Mouse (Mus musculus) testis, postnatal 14 days (tissue): ENCODE measurements around the gene Klf6.
A peak's percentile ranks its signal among the peaks of the same experiment; 100 is the strongest.

Experiments
- DNase-seq: peaks from one replicate; pipeline ENCODE4 v3.0.0; 2021; ENCODE audit warnings: low spot score

Klf6 gene

DNA sequence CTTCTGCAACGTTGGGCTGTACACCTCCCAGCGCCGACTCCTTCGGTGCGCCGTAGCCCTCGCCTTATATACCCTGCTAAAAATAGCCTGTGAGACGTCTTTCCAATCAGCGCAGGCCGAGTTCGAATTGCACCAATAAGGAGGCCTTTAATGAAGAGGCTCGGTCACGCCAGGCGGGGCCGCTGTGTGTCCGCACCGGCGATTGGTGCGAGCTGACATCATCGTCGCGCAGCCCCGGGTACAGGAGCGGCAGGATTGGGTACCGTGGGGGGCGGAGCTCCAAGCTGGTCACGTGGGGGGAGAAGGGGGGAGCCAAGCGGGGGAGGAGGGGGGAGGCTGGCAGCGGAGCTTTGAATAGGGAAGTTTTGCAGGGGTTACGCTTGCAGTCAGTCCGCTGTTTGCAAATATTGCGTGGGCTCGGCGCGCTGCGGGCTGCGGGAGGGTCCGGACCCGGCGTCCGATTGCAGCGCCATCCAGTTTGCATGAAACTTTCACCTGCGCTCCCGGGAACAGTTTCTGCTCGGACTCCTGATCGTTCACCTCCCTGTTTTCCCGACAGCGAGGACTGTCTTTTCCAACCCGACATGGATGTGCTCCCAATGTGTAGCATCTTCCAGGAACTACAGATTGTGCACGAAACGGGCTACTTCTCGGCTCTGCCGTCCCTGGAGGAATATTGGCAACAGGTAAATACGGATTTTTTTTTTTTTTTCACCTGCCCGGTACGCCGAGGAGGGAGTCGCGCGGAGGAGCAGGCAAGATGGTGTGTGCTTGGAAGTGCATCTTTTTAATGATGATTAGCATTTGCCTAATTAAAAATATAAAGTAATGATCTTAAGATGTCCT, at the start of gene Klf6:
Gene Klf6 (plus strand): TSS at position 326 of the 846 bp plus-strand sequence.
- DNase-seq: peak; percentile 99

DNA sequence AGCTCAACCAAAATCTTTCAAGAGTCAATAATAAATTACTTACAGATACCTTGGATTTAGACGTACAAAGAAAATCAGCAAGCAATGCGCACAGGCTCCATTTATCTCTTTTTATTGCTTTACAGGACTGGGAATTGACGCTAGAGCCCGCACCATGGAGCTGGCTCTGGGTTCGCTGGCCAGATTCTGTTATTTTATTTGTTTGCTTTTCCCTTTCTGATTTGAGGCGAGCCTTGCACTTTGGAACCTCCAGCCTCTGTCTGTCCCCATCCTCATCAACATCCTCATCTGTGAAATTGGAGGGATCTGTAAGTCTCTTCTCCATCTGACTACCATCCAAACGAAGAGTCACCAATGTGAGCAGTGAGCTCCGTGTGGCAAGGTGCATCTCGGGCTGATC, 47.8 kb upstream of the Klf6 start:
- no peak for DNase-seq

GRCm38 (mm10) chr13:5817250-5817649, 44.0 kb upstream of the Klf6 start:
- no peak for DNase-seq

- no peak for DNase-seq
Observed at GRCm38 (mm10) chr13:5819173-5819572, 42.1 kb upstream of the Klf6 start.

DNA sequence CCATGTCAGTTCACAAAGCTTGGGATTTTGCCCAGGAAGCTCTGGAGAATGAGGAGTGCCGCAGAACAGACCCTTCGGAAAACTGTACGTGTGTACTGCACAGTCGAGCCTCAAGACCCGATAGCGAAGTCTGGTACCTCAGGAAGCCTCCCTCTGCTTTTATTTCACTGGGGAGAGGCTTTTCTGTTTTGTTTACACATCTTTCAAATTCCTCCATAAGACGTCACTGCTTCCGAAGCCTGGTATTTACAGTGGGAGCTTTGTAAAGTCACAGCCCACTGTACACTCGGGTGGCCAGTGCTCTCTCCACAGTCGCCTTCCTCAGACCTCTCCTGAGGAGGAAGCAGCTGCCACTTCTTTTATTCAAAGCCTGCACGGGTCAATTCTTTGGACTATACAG, 38.7 kb upstream of the Klf6 start:
- no peak for DNase-seq

DNA sequence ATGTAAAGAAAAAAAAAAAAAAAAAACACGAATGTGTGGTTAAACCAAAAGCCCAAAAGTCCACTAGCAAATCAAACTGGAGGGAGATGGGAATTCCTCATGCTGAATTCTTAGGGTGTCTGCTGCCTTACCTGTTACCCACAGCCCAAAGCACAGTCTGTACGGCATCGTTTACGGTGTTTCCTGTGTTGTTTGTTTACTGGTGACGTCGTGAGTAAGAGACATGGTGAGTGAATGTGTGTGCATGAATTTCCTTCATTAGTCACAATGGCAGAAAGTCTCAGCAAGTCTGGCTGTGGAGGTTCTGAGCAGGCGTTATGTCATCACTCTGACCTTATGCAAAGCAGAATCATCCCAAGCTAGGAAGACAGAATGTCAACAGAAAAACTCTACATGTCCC, 38.1 kb upstream of the Klf6 start:
- no peak for DNase-seq

DNA sequence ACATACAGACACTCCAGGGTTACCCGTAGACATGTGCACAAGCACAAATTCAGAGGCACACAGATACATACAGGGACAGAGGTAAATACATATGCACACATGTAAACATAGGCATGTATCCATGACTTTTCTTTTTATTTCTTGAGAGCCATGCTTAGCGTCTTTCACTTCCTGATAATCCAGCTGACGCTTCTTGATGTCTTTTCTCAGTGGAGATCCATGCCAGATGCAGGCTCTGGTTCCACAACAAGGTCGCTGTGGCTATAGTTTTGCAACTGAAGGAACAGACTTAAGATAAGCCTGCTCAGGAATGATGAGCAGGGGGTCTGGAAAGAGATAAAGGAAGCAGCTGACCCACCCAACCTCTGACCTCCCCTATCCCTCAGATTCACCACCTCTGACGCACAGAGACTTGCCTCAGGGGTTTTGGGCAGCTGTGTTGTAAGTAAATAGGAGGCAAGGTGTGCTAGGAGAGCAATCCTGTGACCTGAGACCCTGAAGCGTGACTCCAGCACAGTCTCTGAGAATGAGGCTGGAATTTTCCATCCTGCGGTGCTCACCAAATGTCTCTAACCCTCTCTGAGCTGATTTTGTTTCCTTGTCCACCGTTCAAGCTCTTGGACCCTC, 37.0 kb upstream of the Klf6 start:
- DNase-seq: no peak

DNA sequence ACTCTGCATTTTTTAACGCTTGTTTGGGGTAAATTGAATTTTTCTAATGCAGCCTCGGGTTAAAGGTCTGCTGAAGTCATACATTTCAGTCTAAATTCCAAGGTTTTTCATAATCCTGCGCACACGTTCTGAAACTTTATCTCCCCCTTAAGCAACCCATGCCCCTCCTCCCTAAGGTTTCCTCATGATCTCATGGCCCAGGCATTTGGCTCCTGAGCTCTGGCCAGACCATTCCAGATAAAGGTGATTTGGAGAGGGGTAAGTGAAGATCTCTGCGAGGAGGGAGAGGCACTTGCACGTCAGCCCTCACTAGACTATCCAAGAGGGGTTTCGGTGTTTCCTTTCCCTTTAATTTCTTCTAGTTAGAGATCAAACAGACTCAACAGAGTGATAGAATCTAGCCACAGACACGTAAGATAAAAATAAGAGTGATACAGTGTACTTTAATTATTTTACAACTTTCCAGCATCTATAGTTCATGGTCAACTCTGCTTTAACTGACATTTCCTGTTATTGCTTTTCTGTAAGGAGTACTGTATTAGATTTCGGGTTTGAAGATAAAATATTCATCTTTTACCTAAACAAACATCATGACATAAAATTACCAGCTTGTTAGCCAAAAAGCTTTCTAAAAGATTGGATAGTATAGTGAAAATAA, 35.0 kb upstream of the Klf6 start:
- DNase-seq: no peak

GRCm38 (mm10) chr13:5831976-5832375, 29.3 kb upstream of the Klf6 start:
- DNase-seq: peak; percentile 81

GRCm38 (mm10) chr13:5837174-5837777, 24.0 kb upstream of the Klf6 start:
- no peak for DNase-seq

- DNase-seq: peak; percentile 22
Observed at GRCm38 (mm10) chr13:5841418-5841817, 19.9 kb upstream of the Klf6 start.

GRCm38 (mm10) chr13:5842911-5843310, 18.4 kb upstream of the Klf6 start:
- DNase-seq: no peak

DNA sequence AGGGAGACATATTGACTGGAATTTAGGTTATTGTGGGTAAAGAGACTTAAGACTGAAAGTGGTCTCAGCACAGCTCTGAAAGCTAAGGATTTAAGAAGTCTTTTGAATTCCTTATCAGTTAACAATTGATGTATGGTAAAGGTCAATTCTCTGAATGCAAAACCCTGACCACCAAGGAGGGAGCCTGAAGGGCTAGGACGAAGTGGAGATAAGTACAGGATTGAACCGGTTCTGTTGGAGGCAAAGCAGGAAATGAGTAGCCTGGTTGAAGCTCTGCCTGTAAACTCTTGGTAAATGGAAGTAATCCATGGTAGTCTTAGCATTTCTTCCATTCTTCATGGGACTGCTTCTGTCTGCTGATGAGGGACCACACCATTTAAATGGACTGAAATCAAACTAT, 17.5 kb upstream of the Klf6 start:
- DNase-seq: no peak

DNA sequence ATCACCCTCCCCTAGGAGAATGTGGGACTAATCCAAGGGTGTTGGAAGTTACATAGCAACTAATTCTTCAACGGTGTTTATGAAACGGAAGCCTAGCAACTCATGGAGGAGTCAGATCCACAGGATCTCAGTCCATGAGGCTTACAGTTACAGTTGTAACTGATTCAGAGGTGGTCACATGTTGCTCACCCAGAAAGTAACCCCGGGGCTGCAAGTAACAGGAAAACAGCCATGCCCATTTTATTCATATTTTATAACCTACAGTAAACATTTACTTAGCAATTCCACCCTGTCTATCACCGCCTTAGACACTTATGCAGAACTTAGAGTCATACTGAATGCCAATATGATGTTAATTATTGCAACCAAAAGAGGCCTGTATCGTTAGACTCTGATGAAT, 16.9 kb upstream of the Klf6 start:
- DNase-seq: no peak

- no peak for DNase-seq
Observed at GRCm38 (mm10) chr13:5845161-5845590, 16.1 kb upstream of the Klf6 start.

GRCm38 (mm10) chr13:5845605-5846004, 15.7 kb upstream of the Klf6 start:
- no peak for DNase-seq

DNA sequence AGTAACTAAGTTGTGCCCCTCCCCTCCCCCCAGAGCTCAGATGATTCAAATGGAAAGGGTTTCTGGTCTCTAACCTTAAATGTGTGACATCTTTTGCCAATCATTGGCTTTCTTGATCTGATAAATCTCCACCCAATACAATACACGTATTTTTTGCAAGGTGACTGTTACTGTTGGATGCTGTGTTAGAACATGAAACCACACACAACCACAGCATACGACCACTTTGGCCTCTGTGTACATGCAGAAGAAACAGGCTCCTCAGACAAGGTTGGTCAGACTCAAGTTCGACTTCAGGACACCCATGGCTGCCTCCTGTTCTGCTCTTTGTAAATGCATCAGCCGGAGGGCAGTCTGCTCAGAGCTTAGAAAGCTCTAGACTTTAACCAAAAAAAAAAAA, 14.4 kb upstream of the Klf6 start:
- DNase-seq: no peak

DNA sequence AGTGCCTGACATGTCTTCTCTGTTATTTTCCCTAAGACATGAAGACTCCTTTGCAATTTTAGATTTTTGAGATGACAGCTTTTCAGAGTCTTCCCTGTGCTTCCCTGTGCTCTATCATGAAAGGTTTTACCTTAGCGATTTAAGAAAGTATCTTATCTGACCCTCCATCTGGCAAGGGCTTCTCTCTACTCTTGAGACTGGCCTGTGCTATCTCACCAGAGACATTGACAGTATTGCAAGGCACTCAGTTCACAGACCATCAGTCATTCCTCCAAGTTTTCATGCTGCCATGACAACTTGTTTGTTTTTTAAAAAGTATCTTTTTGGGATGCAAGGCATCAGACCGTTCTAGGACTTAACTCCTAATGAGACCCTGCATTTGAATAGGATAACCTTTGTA, 13.5 kb upstream of the Klf6 start:
- no peak for DNase-seq

- DNase-seq: peak; percentile 31
Observed at GRCm38 (mm10) chr13:5860651-5861156, 578 bp upstream of the Klf6 start.

DNA sequence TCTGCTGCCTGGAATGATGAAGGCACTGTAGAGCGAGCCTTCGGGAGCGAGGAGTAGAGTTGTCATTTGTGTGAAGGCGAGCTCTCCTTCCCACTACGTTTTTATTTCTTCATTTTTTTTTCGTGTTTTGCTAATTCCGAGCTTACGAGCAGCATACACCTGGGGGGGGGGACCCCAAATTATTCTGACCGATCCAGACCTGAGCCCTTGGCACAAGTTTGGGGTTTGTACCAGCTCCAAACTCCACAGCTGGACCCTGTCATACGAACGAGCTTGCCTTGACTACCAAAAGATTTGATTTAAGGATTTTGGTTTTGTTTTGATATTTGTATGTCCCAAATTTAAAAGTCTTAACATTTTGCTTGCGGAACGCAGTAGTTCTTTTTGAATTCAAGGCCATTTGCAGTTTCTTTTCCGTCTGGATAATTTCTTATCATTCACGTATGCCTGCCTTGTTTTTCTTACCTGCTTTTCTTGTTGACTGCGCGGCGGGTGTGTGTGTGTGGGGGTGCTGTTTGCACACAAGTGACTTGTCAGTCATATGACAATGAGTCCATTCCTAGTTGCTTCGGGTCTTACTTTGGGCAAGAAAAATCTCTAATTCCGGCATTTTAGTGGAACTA, 832 bp downstream of the Klf6 start:
- DNase-seq: peak; percentile 25

GRCm38 (mm10) chr13:5862626-5863407, 1.5 kb downstream of the Klf6 start:
- peak; percentile 28 for DNase-seq
